Mouse (Mus musculus): ENCODE data around the gene Pld1.

- no peak for TF ChIP-seq TAL1 (IDR thresholded peaks at IDR 0.05; ENCODE audit: low read length)
- no peak for TF ChIP-seq GATA1 (IDR thresholded peaks at IDR 0.05; ENCODE audit: low read length)
Measured at GRCm38 (mm10) chr3:28144676-28145075, 206.2 kb downstream of the Pld1 start.
